Mouse (Mus musculus) forebrain, embryonic 12.5 days (tissue): Measurements from ENCODE around the gene Rps3a1. TPM values are rescaled to one million over a fixed set of nuclear protein-coding genes. Genes with fewer than 3 reads are reported as not detected.

Experiments
- ATAC-seq: fragments of 200-750 bp; cut with Nextera tagmentation; 2 replicates; pipeline ENCODE4 v1.8.0; 2017; ENCODE audit warnings: moderate TSS enrichment; ENCODE audit not compliant: low FRiP score
- H3K27ac ChIP-seq: fragments of 300-500 bp; sonication (generic); 2 replicates; pipeline ENCODE4 v1.5.1; 2016; ENCODE audit warnings: mild to moderate bottlenecking
- H3K27me3 ChIP-seq: fragments of 300-500 bp; sonication (generic); 2 replicates; pipeline ENCODE4 v1.6.1; 2016; ENCODE audit warnings: mild to moderate bottlenecking
- H3K36me3 ChIP-seq: fragments of 300-500 bp; sonication (generic); replicated peaks from 2 replicates; pipeline ENCODE4 v1.6.1; 2016; ENCODE audit warnings: mild to moderate bottlenecking
- H3K4me1 ChIP-seq: fragments of 300-500 bp; sonication (generic); 2 replicates; pipeline ENCODE4 v1.6.1; 2016
- H3K4me2 ChIP-seq: fragments of 300-500 bp; sonication (generic); 2 replicates; pipeline ENCODE4 v1.6.1; 2016; ENCODE audit warnings: mild to moderate bottlenecking, moderate library complexity
- H3K4me3 ChIP-seq: fragments of 300-500 bp; sonication (generic); replicated peaks from 2 replicates; pipeline ENCODE4 v1.5.1; 2016; ENCODE audit warnings: mild to moderate bottlenecking
- H3K9ac ChIP-seq: fragments of 300-500 bp; sonication (generic); 2 replicates; pipeline ENCODE4 v1.6.1; 2016; ENCODE audit warnings: mild to moderate bottlenecking
- H3K9me3 ChIP-seq: fragments of 300-500 bp; sonication (generic); 2 replicates; pipeline ENCODE4 v1.6.1; 2016
- WGBS: fragments of 180-500 bp; shearing (Covaris S2); methylation state at CpG from one replicate; pipeline ENCODE4 v1.1.7; 2016; 5-methylcytosine and 5-hydroxymethylcytosine counted together
- polyA plus RNA-seq: library from polyadenylated mRNA; unstranded; fragments of >200 nt; fragmentation: Nextera tagmentation; extraction: Ambion mirVana; gene quantifications from 2 replicates; pipeline ENCODE4 v1.2.1, GENCODE M21; 2016

The Rps3a1 gene
- polyA plus RNA-seq, 1 experiment from 2014 or later: 915 TPM

DNA sequence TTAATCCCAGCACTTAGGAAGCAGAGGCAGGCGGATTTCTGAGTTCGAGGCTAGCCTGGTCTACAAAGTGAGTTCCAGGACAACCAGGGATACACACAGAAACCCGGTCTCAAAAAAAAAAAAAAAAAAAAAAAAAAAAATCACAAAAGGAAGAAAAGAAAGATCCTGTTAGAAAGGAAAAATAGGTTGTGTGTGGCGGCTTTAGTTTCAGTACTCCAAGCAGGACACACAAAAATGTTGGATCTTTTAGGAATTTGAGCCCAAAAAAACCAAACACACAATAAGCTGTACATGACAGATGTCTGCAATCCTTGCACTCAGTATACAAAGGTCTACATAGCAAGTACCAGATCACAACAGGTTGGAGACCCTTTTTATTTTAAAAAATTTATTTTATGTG lies 2.8 kb downstream of the Rps3a1 start:
- Histone ChIP-seq H3K9me3 (no peaks in the 10 kb centered on the region), H3K4me2 (no peak overlapping the region), H3K27ac (no peak overlapping the region), H3K27me3 (no peaks in the 10 kb centered on the region), H3K36me3 (peaks cover 61% of the 10 kb centered on the region), H3K4me3 (no peak overlapping the region), H3K4me1 (peaks cover 15% of the 10 kb centered on the region), H3K9ac (no peak overlapping the region)
- no peak for ATAC-seq
- 95% methylated on average over 4 of the region's 4 CpGs for WGBS

DNA sequence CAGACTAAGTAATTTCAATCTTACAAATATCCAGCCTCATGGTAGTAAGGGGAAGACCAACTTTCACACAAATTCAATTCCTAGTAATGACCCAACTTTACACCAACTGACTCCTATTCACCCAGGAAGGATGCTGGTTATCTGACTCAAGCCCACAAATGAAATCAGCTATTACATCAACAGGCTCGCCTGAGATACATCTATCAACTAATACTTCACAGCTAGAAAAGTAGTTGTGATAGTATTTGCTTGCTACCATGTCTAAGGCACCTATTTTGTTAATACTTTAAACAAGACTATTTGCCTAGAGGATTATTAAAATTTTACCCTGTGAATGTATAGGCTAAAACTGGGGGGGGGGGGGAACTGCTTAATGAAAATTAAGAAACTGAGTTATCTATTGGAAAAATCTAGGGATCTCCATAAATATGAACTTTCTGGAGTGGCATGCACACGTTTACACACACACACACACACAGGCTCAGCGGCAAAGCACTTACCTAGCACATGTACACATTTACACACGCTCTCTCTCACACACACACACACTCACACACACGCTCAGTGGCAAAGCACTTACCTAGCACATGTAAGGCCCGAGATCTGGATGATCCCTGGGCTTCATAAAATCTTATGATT lies 5.4 kb downstream of the Rps3a1 start:
- no peak overlapping the region for H3K4me2 ChIP-seq
- H3K9me3 ChIP-seq: no peaks in the 10 kb centered on the region
- peaks cover 62% of the 10 kb centered on the region for H3K36me3 ChIP-seq
- H3K4me3 ChIP-seq: no peak overlapping the region
- no peak for ATAC-seq
- no peak overlapping the region for H3K27ac ChIP-seq
- no peak overlapping the region for H3K9ac ChIP-seq
- H3K27me3 ChIP-seq: no peaks in the 10 kb centered on the region
- WGBS: 93% methylated on average over 6 of the region's 6 CpGs
- peaks cover 13% of the 10 kb centered on the region for H3K4me1 ChIP-seq

DNA sequence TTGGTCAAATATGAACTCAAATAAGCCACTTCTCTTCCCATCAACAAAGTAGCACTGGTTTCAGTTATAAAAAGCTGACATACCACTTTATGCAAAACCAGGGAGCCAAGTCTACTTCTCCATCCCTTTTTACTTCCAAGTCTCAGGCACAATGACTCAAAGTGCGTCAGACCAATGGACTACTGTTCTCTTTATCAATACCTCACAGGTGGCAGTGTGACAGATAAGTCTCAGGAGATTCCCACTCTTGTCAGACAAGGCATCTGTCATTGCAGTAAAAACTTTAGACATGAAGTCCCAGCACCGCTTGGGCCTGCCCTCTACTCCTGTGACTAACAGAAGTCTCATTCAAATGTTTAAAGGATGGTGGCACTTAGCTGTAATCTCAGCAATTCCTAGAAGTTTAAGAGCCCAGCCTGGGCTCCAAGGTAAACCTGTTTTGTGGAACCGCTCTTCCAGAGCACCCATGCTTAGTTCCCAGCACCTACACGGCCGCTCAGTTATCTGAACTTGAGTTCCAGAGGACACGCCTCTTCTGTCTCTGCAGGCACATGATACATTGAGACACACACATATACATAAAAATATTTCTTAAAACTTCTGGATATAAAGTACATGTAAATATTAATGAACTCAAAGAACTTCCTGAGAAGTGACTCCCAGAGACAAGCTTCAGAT lies 6.5 kb downstream of the Rps3a1 start:
- H3K4me3 ChIP-seq: no peak overlapping the region
- no peaks in the 10 kb centered on the region for H3K27me3 ChIP-seq
- no peak overlapping the region for H3K9ac ChIP-seq
- peaks cover 62% of the 10 kb centered on the region for H3K36me3 ChIP-seq
- no peak overlapping the region for H3K27ac ChIP-seq
- no peak overlapping the region for H3K4me2 ChIP-seq
- WGBS: 89% methylated on average over 6 of the region's 6 CpGs
- H3K9me3 ChIP-seq: no peaks in the 10 kb centered on the region
- H3K4me1 ChIP-seq: peaks cover 8% of the 10 kb centered on the region
- ATAC-seq: 0 out of 2 replicates have a peak, but pooled peaks have one; percentile 23

DNA sequence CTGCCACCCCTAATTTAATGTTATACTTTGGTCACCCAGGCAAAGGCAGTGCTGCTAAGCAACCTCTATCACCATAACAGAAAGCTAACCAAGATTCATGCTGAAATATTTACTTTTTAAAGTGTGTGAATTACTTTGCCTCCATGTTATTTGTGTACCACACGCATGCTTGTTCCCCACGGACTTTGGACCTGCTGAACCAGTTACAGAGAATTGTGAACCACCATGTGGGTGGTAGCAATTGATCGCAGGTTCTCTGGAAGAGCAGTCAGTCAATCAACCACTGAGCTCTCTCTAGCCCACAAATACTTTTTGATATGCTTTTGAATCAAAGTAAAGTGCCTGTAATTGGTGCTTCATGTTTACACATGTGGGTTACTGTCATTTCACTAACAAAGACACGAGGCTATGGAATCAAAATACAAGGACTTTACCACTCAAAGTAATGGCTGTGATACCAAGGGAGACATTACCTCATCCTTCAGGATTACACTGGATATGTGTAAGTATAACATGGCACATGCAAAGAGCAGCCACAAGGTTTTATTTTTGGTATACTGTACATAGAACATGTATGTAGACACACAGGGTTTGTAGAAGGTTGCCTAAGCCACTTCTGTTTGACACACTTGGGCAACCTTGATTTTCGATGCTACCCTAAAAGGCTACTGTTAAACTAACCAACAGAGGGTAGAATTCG lies 7.4 kb downstream of the Rps3a1 start:
- Histone ChIP-seq H3K27ac (no peak overlapping the region), H3K4me3 (no peak overlapping the region), H3K4me1 (no peaks in the 10 kb centered on the region), H3K4me2 (no peak overlapping the region), H3K27me3 (no peaks in the 10 kb centered on the region), H3K9ac (no peak overlapping the region), H3K9me3 (no peaks in the 10 kb centered on the region), H3K36me3 (peaks cover 52% of the 10 kb centered on the region)
- ATAC-seq: no peak
- WGBS: 93% methylated on average over 6 of the region's 6 CpGs

DNA sequence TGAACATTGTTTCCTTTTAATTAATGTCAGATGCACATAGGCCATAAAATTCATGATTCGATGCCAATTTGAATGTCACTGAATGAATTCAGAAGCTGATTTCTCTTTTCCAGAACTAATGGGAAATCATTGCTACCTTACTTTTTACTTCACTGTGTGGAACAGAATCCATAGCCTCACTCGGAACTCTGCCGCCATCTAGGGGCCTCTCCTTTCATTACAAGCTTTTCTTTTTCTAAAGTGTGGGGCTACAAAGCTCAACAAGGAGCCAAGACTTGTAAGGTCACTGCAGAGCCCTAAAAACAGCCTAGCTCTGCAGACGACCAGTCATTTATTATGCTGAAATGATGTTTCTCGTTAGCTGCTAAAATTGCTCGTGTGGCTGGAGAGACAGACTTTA lies 12.7 kb downstream of the Rps3a1 start:
- ATAC-seq: no peak
- Histone ChIP-seq H3K36me3 (peaks cover 2% of the 10 kb centered on the region; the same call in 1 of the 2 replicates), H3K4me3 (no peak overlapping the region), H3K4me2 (no peak overlapping the region), H3K9ac (no peak overlapping the region), H3K27ac (no peak overlapping the region), H3K9me3 (no peaks in the 10 kb centered on the region), H3K27me3 (no peaks in the 10 kb centered on the region), H3K4me1 (no peaks in the 10 kb centered on the region)
- 14% methylated on average over 6 of the region's 6 CpGs for WGBS

DNA sequence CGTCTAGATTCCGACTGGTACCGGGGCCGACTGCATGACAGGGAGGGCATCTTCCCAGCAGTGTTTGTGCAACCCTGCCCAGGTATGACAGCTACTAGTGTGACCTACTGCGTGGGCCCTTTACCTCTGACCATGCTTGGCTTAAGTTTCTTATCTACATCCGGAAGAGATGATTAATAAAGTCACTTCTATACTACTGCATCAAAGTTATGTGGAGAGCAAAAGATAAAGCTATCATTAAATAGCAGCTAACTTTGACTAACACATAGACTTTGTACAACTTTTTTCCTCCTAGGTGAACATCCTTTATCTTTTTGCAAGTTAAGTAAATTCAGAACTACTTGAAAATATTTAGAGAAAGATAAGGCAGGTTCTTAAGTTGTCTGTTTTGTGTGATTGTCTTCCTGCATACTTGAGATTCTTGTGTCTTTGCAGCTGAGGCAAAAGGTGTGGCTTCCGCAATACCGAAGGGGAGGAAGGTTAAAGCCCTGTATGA lies 19.2 kb downstream of the Rps3a1 start:
- WGBS: 95% methylated on average over 8 of the region's 8 CpGs
- no peaks in the 10 kb centered on the region for H3K9me3 ChIP-seq
- no peak overlapping the region for H3K4me2 ChIP-seq
- H3K4me3 ChIP-seq: no peak overlapping the region
- no peak for ATAC-seq
- H3K4me1 ChIP-seq: no peaks in the 10 kb centered on the region
- H3K27me3 ChIP-seq: no peaks in the 10 kb centered on the region
- no peaks in the 10 kb centered on the region for H3K36me3 ChIP-seq
- H3K9ac ChIP-seq: no peak overlapping the region
- H3K27ac ChIP-seq: no peak overlapping the region

DNA sequence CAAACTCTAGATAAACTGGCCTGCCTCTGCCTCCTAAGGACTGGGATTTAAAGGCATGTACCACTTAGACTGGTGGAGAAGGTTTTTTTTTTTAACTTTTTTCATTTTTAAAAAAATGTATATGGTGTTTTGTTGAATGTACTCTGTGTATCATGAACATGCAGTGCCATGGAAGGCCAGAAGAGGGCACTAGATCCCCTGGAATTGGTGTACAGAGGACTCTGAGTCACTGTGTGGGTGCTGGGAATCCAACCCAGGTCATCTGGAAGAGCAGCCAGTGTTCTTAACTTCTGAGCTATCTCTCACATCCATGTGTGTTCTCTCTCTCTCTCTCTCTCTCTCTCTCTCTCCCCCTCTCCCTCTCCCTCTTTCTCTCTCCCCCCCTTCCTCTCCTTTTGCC lies 20.3 kb downstream of the Rps3a1 start:
- no peak for ATAC-seq
- Histone ChIP-seq H3K36me3 (no peaks in the 10 kb centered on the region), H3K4me3 (no peak overlapping the region), H3K27ac (no peak overlapping the region), H3K27me3 (no peaks in the 10 kb centered on the region), H3K4me1 (no peaks in the 10 kb centered on the region), H3K9ac (no peak overlapping the region), H3K4me2 (no peak overlapping the region), H3K9me3 (no peaks in the 10 kb centered on the region)

DNA sequence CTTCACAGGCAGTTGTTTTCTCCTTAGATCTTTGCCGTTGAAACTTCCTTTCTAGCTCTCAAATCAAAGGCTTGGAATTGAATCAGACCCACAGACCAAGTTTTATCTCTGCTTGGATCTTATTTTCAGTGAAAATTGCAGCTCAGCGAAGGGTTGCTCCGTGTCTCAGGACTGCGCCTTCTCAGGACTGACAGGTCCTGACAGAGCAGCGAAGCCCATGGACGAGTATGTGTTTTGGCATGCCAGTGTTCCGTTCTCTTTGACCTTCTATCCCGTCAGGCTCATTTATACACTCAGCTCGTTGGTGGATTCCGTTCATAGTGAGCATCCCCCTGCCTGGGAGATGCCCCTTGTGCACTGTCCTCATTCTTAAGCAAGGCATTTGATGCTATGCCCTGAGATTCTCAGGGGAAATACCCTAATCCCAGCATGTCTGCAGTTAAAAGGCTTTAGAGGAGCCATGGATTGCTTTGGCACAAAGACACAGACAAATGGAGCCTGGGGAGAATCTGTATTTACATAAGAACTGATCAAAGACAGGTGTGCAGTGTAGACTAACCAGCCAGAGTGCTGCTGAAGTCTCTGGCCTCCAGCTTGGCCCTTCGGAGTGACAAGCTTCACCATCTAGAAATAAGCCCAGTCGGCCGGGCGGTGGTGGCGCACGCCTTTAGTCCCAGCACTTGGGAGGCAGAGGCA lies 23.1 kb downstream of the Rps3a1 start:
- H3K9ac ChIP-seq: no peak overlapping the region
- ATAC-seq: no peak
- H3K27me3 ChIP-seq: no peaks in the 10 kb centered on the region
- no peak overlapping the region for H3K27ac ChIP-seq
- H3K4me3 ChIP-seq: no peak overlapping the region
- WGBS: 82% methylated on average over 16 of the region's 16 CpGs
- 0 out of 2 replicates have a peak, but pooled peaks cover 7% of the 10 kb centered on the region for H3K36me3 ChIP-seq
- H3K4me2 ChIP-seq: no peak overlapping the region
- peaks cover 4% of the 10 kb centered on the region; the same call in 1 of the 2 replicates for H3K9me3 ChIP-seq
- H3K4me1 ChIP-seq: no peaks in the 10 kb centered on the region

DNA sequence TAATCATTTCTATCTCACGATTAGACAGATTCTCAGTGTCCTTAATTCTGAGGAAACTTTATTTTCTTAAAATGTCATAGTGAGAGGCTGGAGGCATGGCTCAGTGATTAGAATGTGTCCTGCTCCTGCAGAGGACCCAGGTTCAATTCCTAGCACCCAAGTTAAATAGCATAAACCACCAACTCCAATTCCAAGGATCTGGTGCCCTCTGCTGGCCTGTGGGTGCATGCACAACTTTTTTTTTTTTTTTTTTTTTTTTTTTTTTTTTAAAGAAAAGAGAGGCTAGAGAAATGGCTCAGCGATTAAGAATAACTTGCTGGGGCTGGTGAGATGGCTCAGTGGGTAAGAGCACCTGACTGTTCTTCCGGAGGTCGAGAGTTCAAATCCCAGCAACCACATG lies 25.6 kb downstream of the Rps3a1 start:
- Histone ChIP-seq H3K4me1 (no peaks in the 10 kb centered on the region), H3K36me3 (0 out of 2 replicates have a peak, but pooled peaks cover 7% of the 10 kb centered on the region), H3K27me3 (no peaks in the 10 kb centered on the region), H3K4me3 (no peak overlapping the region), H3K4me2 (no peak overlapping the region), H3K9me3 (peaks cover 4% of the 10 kb centered on the region; the same call in 1 of the 2 replicates), H3K27ac (no peak overlapping the region), H3K9ac (no peak overlapping the region)
- 98% methylated on average over 4 of the region's 4 CpGs for WGBS
- no peak for ATAC-seq

DNA sequence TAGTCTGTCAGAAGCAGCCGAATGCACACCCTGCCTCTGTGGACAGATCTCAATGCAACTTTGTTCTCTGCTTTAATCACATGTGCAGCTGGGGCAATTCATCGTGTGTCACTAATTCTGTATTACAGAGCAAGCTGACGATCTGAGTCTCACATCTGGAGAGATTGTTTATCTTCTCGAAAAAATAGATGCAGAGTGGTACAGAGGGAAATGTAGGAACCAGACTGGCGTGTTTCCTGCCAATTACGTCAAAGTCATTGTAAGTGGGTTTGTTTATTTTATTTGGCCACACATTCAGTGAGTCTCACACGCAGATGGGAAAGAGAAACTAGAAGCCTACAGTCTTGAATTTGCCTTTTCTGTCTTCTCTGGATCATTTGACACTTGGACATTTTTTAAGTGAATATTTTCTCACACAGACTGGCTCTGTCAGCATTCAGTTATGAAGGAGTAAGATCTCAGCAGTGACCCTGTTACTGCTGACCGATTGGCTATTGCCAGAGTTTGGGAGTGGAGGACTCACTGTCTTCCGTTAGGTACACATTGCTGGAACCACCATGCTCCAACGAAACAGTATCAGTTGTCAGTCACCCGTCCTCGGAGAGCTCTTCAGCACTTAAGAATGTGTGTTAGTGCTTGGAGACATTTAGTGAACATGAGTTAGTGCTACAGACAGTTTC lies 27.7 kb downstream of the Rps3a1 start:
- H3K4me1 ChIP-seq: 0 out of 2 replicates have a peak, but pooled peaks cover 4% of the 10 kb centered on the region
- no peak overlapping the region for H3K27ac ChIP-seq
- H3K4me2 ChIP-seq: no peak overlapping the region
- H3K27me3 ChIP-seq: no peaks in the 10 kb centered on the region
- 76% methylated on average over 12 of the region's 12 CpGs for WGBS
- peaks cover 4% of the 10 kb centered on the region; the same call in 1 of the 2 replicates for H3K9me3 ChIP-seq
- 0 out of 2 replicates have a peak, but pooled peaks cover 7% of the 10 kb centered on the region for H3K36me3 ChIP-seq
- no peak overlapping the region for H3K4me3 ChIP-seq
- ATAC-seq: no peak
- no peak overlapping the region for H3K9ac ChIP-seq

DNA sequence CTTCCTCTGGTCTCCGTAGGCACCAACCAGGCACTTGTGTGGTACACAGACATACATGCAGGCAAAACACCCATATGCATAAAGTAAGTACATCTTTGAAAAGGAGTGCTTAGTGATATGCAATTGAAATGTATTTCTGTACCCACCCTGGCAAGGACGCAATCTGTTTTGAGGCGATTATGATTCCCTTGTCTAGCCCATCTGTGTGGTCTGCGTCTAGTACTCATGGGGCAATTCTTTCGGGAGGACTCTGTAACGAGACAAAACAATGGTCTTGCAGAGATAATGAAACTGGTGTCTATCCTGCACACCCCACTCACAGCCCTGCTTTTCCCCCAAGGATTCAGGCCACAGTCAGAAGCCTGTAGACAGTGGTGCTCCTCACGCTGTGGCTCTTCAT lies 29.7 kb downstream of the Rps3a1 start:
- H3K4me1 ChIP-seq: 0 out of 2 replicates have a peak, but pooled peaks cover 5% of the 10 kb centered on the region
- peaks cover 4% of the 10 kb centered on the region; the same call in 1 of the 2 replicates for H3K9me3 ChIP-seq
- H3K4me3 ChIP-seq: no peak overlapping the region
- no peak overlapping the region for H3K4me2 ChIP-seq
- 80% methylated on average over 7 of the region's 7 CpGs for WGBS
- H3K27me3 ChIP-seq: no peaks in the 10 kb centered on the region
- H3K27ac ChIP-seq: no peak overlapping the region
- H3K9ac ChIP-seq: no peak overlapping the region
- 0 out of 2 replicates have a peak, but pooled peaks cover 7% of the 10 kb centered on the region for H3K36me3 ChIP-seq
- no peak for ATAC-seq
